ENCODE assay signal across 23 mouse cellular contexts in the genomic region with DNA sequence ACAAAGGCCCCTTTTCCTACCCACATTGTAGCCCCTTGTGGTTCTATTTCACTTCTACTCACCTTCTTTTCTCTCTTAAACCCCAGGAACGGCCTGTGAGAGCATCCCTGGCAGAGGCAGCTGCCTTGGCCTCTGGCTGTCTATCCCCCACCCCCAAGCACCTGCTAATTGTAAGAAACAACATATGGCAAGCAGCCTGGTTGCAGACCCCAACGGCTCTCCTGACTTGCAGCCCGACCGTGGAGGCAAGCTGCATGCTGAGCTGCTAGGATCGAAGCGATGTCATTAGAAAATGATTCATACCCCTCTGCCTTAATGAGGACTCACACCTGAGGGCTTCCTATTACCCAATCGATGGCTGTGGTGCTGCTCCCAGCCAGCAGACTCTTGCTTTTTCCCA.
DNase-seq lines count a peak whose midpoint lies in the region; ATAC-seq lines count a peak whose summit lies in the region.
"Had no signal": no experiment of that assay in that cellular context is flagged by ENCODE, and none has a peak within 500 bp of the region (broad histone marks: within the 10 kb centered on the region; RNA-seq: fewer than 3 reads in every experiment).

No protein-coding gene starts in this region.

- no peaks in the 10 kb centered on the region for H3K4me1 ChIP-seq in forebrain, embryonic 12.5 days
- H3K4me1 ChIP-seq in forebrain, embryonic 15.5 days = peaks cover 5% of the 10 kb centered on the region
- H3K4me1 ChIP-seq in midbrain, embryonic 14.5 days (ENCODE audit: control insufficient read depth, insufficient read depth, low read length) = no peaks in the 10 kb centered on the region; the same call in 1 of the 2 replicates
- H3K4me1 ChIP-seq in midbrain, embryonic 11.5 days (ENCODE audit: control insufficient read depth, insufficient read depth, low read length) = no peaks in the 10 kb centered on the region
- H3K4me1 ChIP-seq in hindbrain, embryonic 13.5 days (replicated peaks) = peaks cover 6% of the 10 kb centered on the region; the same call in 1 of the 2 replicates
- H3K4me1 ChIP-seq in limb, embryonic 11.5 days (ENCODE audit: control insufficient read depth, insufficient read depth, low read length) = no peaks in the 10 kb centered on the region
- H3K4me1 ChIP-seq: heart, embryonic 10.5 days; liver, embryonic 13.5 days had no signal

- H3K4me3 ChIP-seq in forebrain, embryonic 12.5 days (replicated peaks) = no peak overlapping the region
- H3K4me3 ChIP-seq in forebrain, embryonic 15.5 days = no peak overlapping the region
- H3K4me3 ChIP-seq in midbrain, embryonic 14.5 days (replicated peaks; ENCODE audit: low read depth, low read length) = no peak overlapping the region
- no peak overlapping the region for H3K4me3 ChIP-seq in midbrain, embryonic 11.5 days (ENCODE audit: low read depth, low read length)
- H3K4me3 ChIP-seq in hindbrain, embryonic 13.5 days = no peak overlapping the region
- no peak overlapping the region for H3K4me3 ChIP-seq in limb, embryonic 11.5 days (ENCODE audit: low read depth, low read length)
- H3K4me3 ChIP-seq: heart, embryonic 10.5 days; left cerebral cortex, adult 2 months; limb, embryonic 13.5 days; liver, embryonic 13.5 days had no signal

- H3K36me3 ChIP-seq in forebrain, embryonic 12.5 days (replicated peaks) = no peaks in the 10 kb centered on the region
- H3K36me3 ChIP-seq in forebrain, embryonic 15.5 days = no peaks in the 10 kb centered on the region
- H3K36me3 ChIP-seq in midbrain, embryonic 14.5 days (ENCODE audit: control insufficient read depth, insufficient read depth, low read length) = no peaks in the 10 kb centered on the region
- H3K36me3 ChIP-seq in midbrain, embryonic 11.5 days (ENCODE audit: control insufficient read depth, insufficient read depth, low read length) = no peaks in the 10 kb centered on the region
- no peaks in the 10 kb centered on the region for H3K36me3 ChIP-seq in hindbrain, embryonic 13.5 days
- H3K36me3 ChIP-seq in limb, embryonic 11.5 days (ENCODE audit: control insufficient read depth, insufficient read depth, low read length) = no peaks in the 10 kb centered on the region
- H3K36me3 ChIP-seq: heart, embryonic 10.5 days; limb, embryonic 13.5 days; liver, embryonic 13.5 days had no signal

- ATAC-seq in forebrain, embryonic 12.5 days (ENCODE audit: low FRiP score) = peak; percentile 27; the same call in 1 of the 2 replicates
- no peak for ATAC-seq in forebrain, embryonic 15.5 days (replicated peaks)
- no peak for ATAC-seq in midbrain, embryonic 14.5 days (ENCODE audit: low FRiP score, low TSS enrichment)
- ATAC-seq in midbrain, embryonic 11.5 days (ENCODE audit: low FRiP score) = no peak
- ATAC-seq in hindbrain, embryonic 13.5 days (ENCODE audit: low FRiP score) = peak; percentile 59; the same call in 1 of the 2 replicates
- ATAC-seq in limb, embryonic 11.5 days (ENCODE audit: insufficient number of reproducible peaks, low FRiP score, low TSS enrichment, low read depth) = no peak
- ATAC-seq: forebrain, embryonic 16.5 days; inflammation-experienced regulatory T-cells, adult 6 months had no signal

- no peaks in the 10 kb centered on the region for H3K27me3 ChIP-seq in forebrain, embryonic 12.5 days
- no peaks in the 10 kb centered on the region for H3K27me3 ChIP-seq in forebrain, embryonic 15.5 days
- no peaks in the 10 kb centered on the region for H3K27me3 ChIP-seq in midbrain, embryonic 14.5 days (ENCODE audit: control insufficient read depth, insufficient read depth, low read length)
- no peaks in the 10 kb centered on the region for H3K27me3 ChIP-seq in midbrain, embryonic 11.5 days (ENCODE audit: control insufficient read depth, insufficient read depth, low read length)
- no peaks in the 10 kb centered on the region for H3K27me3 ChIP-seq in hindbrain, embryonic 13.5 days
- H3K27me3 ChIP-seq in limb, embryonic 11.5 days (ENCODE audit: control insufficient read depth, insufficient read depth, low read length) = no peaks in the 10 kb centered on the region
- H3K27me3 ChIP-seq: liver, embryonic 13.5 days had no signal

- WGBS in forebrain, embryonic 12.5 days = 64% methylated on average over 7 of the region's 7 CpGs
- 49% methylated on average over 7 of the region's 7 CpGs for WGBS in forebrain, embryonic 15.5 days
- 55% methylated on average over 7 of the region's 7 CpGs for WGBS in midbrain, embryonic 14.5 days
- WGBS in midbrain, embryonic 11.5 days = 73% methylated on average over 7 of the region's 7 CpGs
- 40% methylated on average over 7 of the region's 7 CpGs for WGBS in hindbrain, embryonic 13.5 days
- 29% methylated on average over 7 of the region's 7 CpGs for WGBS in limb, embryonic 11.5 days

- no peak overlapping the region for H3K27ac ChIP-seq in forebrain, embryonic 12.5 days
- H3K27ac ChIP-seq in forebrain, embryonic 15.5 days (replicated peaks) = no peak overlapping the region
- H3K27ac ChIP-seq in midbrain, embryonic 14.5 days (replicated peaks; ENCODE audit: low read depth, low read length) = no peak overlapping the region
- H3K27ac ChIP-seq in midbrain, embryonic 11.5 days (ENCODE audit: low read depth, low read length) = no peak overlapping the region
- no peak overlapping the region; the same call in 1 of the 2 replicates for H3K27ac ChIP-seq in hindbrain, embryonic 13.5 days
- H3K27ac ChIP-seq in limb, embryonic 11.5 days (replicated peaks; ENCODE audit: low read depth, low read length) = no peak overlapping the region
- H3K27ac ChIP-seq: heart, embryonic 10.5 days; left cerebral cortex, adult 2 months; limb, embryonic 13.5 days; liver, embryonic 13.5 days had no signal

- DNase-seq in midbrain, embryonic 14.5 days = peak; percentile 39
- no peak for DNase-seq in midbrain, embryonic 11.5 days (ENCODE audit: low spot score, missing footprints)
- peak; percentile 24 for DNase-seq in limb, embryonic 11.5 days (ENCODE audit: low spot score)
- DNase-seq in frontal cortex, postnatal 36 days (ENCODE audit: low spot score in 2 of 2) = no peak
- no peak for DNase-seq in T-cell, adult 2 months (ENCODE audit: low spot score)
- DNase-seq: B cell, adult 2 months; cerebellum, adult 9-10 months; heart, postnatal 10 days; kidney, adult 9 months; kidney, postnatal 36 days; layer of hippocampus, adult 9-11 months; liver, embryonic 13.5 days; lung, embryonic 14.5 days; lung, postnatal 4 days; thymus, postnatal 14 days had no signal

- no peak overlapping the region for H3K4me2 ChIP-seq in forebrain, embryonic 12.5 days
- no peak overlapping the region for H3K4me2 ChIP-seq in forebrain, embryonic 15.5 days (replicated peaks)
- no peak overlapping the region for H3K4me2 ChIP-seq in midbrain, embryonic 14.5 days (ENCODE audit: low read length)
- H3K4me2 ChIP-seq in midbrain, embryonic 11.5 days = no peak overlapping the region
- no peak overlapping the region for H3K4me2 ChIP-seq in hindbrain, embryonic 13.5 days
- H3K4me2 ChIP-seq in limb, embryonic 11.5 days (ENCODE audit: low read depth, severe bottlenecking) = no peak overlapping the region
- H3K4me2 ChIP-seq: limb, embryonic 13.5 days; liver, embryonic 13.5 days; lung, embryonic 14.5 days had no signal

- no peak overlapping the region for H3K9ac ChIP-seq in forebrain, embryonic 12.5 days
- H3K9ac ChIP-seq in forebrain, embryonic 15.5 days (replicated peaks) = no peak overlapping the region
- no peak overlapping the region for H3K9ac ChIP-seq in midbrain, embryonic 14.5 days (replicated peaks; ENCODE audit: low read length)
- H3K9ac ChIP-seq in midbrain, embryonic 11.5 days (ENCODE audit: low read length) = no peak overlapping the region
- no peak overlapping the region for H3K9ac ChIP-seq in hindbrain, embryonic 13.5 days
- H3K9ac ChIP-seq in limb, embryonic 11.5 days (ENCODE audit: low read length) = no peak overlapping the region
- H3K9ac ChIP-seq: limb, embryonic 13.5 days; liver, embryonic 13.5 days; lung, embryonic 14.5 days had no signal

- H3K9me3 ChIP-seq in forebrain, embryonic 12.5 days = no peaks in the 10 kb centered on the region
- no peaks in the 10 kb centered on the region for H3K9me3 ChIP-seq in forebrain, embryonic 15.5 days
- H3K9me3 ChIP-seq in midbrain, embryonic 14.5 days (ENCODE audit: control insufficient read depth, low read length) = no peaks in the 10 kb centered on the region
- H3K9me3 ChIP-seq in midbrain, embryonic 11.5 days (ENCODE audit: control insufficient read depth, low read length) = no peaks in the 10 kb centered on the region
- no peaks in the 10 kb centered on the region for H3K9me3 ChIP-seq in hindbrain, embryonic 13.5 days
- H3K9me3 ChIP-seq in limb, embryonic 11.5 days (ENCODE audit: control insufficient read depth, low read length) = no peaks in the 10 kb centered on the region
- H3K9me3 ChIP-seq: heart, embryonic 10.5 days; limb, embryonic 13.5 days; liver, embryonic 13.5 days had no signal

Comparison
In these comparisons a context has a peak if more than half of its experiments do, and no peak if none do; other contexts are left out.
1. ATAC-seq: peak in forebrain, embryonic 12.5 days (single experiment) and hindbrain, embryonic 13.5 days (single experiment); none in forebrain, embryonic 15.5 days (single experiment), midbrain, embryonic 14.5 days (single experiment), midbrain, embryonic 11.5 days (single experiment) and limb, embryonic 11.5 days (single experiment).
2. DNase-seq: peak in midbrain, embryonic 14.5 days (single experiment) and limb, embryonic 11.5 days (single experiment); none in midbrain, embryonic 11.5 days (single experiment), frontal cortex, postnatal 36 days (0 of 2) and T-cell, adult 2 months (single experiment).